Mouse (Mus musculus) ES-Bruce4 (cell line): ENCODE measurements around the gene Gimap8.

Source experiments
- CTCF ChIP-seq: IDR thresholded peaks from one replicate; pipeline ENCODE4 v1.8.1; 2011; ENCODE audit warnings: low read depth, low read length
- EP300 ChIP-seq: IDR thresholded peaks from 2 replicates; pipeline ENCODE4 v1.6.1; 2011; ENCODE audit warnings: low read depth, low read length; ENCODE audit not compliant: insufficient read depth
- POLR2A ChIP-seq: IDR thresholded peaks from one replicate; pipeline ENCODE4 v1.8.1; 2011; ENCODE audit warnings: low read length; ENCODE audit not compliant: insufficient read depth

DNA sequence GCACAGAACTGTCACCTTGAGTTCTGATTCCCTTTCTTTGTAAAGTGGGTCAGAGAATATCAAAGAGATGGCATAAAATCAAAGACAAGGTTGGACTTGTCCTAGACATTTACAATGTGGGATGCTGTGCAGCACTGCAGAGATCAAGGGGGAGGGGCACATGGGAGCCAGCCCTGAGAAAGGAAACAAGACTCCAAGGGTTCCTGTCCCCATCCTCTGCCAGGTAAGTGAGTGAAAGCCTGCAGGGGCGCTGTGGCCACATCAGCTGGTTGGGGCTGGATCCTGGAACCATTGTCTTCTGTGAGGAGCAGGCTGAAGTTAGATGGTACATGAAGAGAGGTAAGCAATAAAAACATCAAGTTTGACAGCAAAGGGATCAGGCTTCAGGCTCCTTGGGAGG lies 23.6 kb upstream of the Gimap8 start:
- TF ChIP-seq POLR2A, result no peak
- peak; percentile 31 for TF ChIP-seq CTCF
- no peak for TF ChIP-seq EP300
